Mouse (Mus musculus) megakaryocyte, embryonic 14.5 days (primary cell): ENCODE results near the gene Mtus2. TPM values are rescaled to one million over a fixed set of nuclear protein-coding genes. Genes with fewer than 3 reads are reported as not detected.

Experiments used
- H3K27me3 ChIP-seq: replicated peaks from 2 replicates; pipeline ENCODE3; 2012; ENCODE audit warnings: inconsistent platforms
- H3K36me3 ChIP-seq: replicated peaks from 2 replicates; pipeline ENCODE3; 2012; ENCODE audit warnings: low read length, inconsistent platforms, mixed read lengths
- H3K4me1 ChIP-seq: 2 replicates; pipeline ENCODE4 v1.6.1; 2012; ENCODE audit warnings: inconsistent platforms
- H3K4me3 ChIP-seq: replicated peaks from 2 replicates; pipeline ENCODE3; 2012; ENCODE audit warnings: moderate library complexity, mild to moderate bottlenecking, inconsistent platforms
- H3K9me3 ChIP-seq: 2 replicates; pipeline ENCODE4 v1.6.1; 2012; ENCODE audit warnings: inconsistent platforms
- FLI1 ChIP-seq: IDR thresholded peaks from 2 replicates; pipeline ENCODE4 v1.6.1; 2012; ENCODE audit warnings: low read length, inconsistent platforms, mixed read lengths
- GATA1 ChIP-seq: IDR thresholded peaks from 3 replicates; pipeline ENCODE4 v1.6.1; 2012; ENCODE audit warnings: mixed read lengths, low read length, inconsistent platforms, borderline replicate concordance
- polyA plus RNA-seq: library from polyadenylated mRNA; stranded (reverse); fragments of >175 nt; gene quantifications from 2 replicates; pipeline ENCODE4 v1.2.3, GENCODE M21; 2012; ENCODE audit warnings: low replicate concordance; ENCODE audit not compliant: insufficient read depth

The Mtus2 gene
- polyA plus RNA-seq, 1 experiment: not detected

DNA sequence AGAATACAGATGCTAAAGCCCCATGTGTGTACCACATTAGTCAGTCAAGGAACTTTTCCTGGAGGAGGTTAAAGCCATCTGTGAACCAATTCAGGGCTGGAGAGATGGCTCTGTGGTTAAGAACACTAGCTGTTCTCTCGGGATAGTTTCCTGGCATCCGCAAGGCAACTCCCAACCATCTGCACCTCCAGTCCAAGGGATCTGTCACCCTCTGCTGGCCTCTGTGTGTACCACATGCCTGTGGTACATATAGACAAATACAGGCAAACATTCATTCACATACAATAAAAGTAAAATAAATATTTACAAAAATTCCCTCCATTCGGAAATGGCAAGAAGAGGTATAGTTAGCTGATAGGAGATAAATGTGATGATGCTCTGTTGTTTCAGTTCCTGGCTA is 184.5 kb downstream of the Mtus2 start:
- no peak overlapping the region for H3K4me3 ChIP-seq
- H3K27me3 ChIP-seq: no peaks in the 10 kb centered on the region
- peaks cover 36% of the 10 kb centered on the region for H3K9me3 ChIP-seq
- TF ChIP-seq FLI1: no peak
- no peaks in the 10 kb centered on the region for H3K4me1 ChIP-seq
- no peaks in the 10 kb centered on the region for H3K36me3 ChIP-seq

DNA sequence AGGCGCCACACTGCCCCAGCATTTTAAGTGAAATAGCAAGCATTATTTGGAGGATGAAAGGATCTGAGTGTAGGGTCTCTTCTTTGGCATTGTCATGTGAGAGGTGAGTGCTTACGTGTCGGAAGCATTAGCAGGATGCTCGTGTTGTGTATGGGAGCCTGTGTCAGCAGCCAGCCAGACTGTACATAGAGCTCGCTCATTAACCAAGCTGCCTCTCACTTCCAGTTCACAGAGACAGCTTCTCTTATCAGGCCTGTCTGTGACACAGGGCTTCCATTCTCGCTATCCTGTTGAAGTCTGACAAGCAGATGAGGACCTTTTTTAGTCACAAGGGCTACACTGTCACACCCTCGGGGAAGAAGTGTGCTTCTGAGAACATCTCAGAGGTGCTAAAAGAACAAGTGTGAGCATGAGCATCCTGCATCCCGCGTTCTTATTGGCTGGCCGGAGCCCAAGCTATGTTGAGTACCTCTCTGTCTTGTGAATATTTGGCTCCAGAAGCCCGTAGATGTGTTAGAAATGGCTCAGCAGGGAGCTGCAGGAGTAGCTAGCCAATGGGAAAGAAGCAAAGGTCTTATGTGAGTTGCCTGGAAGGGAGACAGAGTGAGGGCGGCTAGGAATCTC is 189.2 kb downstream of the Mtus2 start:
- TF ChIP-seq GATA1 (no peak), FLI1 (no peak)
- no peaks in the 10 kb centered on the region for H3K27me3 ChIP-seq
- H3K36me3 ChIP-seq: no peaks in the 10 kb centered on the region
- H3K4me3 ChIP-seq: no peak overlapping the region
- no peaks in the 10 kb centered on the region for H3K4me1 ChIP-seq
- H3K9me3 ChIP-seq: peaks cover 55% of the 10 kb centered on the region

- Histone ChIP-seq H3K9me3 (peaks cover 46% of the 10 kb centered on the region), H3K27me3 (no peaks in the 10 kb centered on the region), H3K36me3 (no peaks in the 10 kb centered on the region), H3K4me3 (no peak overlapping the region), H3K4me1 (no peaks in the 10 kb centered on the region)
- TF ChIP-seq FLI1: no peak
These were observed 194.9 kb downstream of the Mtus2 start for GRCm38 (mm10) chr5:148151894-148152599.

GRCm38 (mm10) chr5:148152600-148153402 is 195.7 kb downstream of the Mtus2 start:
- no peak overlapping the region for H3K4me3 ChIP-seq
- TF ChIP-seq GATA1 (no peak), FLI1 (no peak)
- H3K4me1 ChIP-seq: no peaks in the 10 kb centered on the region
- H3K27me3 ChIP-seq: no peaks in the 10 kb centered on the region
- peaks cover 42% of the 10 kb centered on the region for H3K9me3 ChIP-seq
- no peaks in the 10 kb centered on the region for H3K36me3 ChIP-seq

- peaks cover 39% of the 10 kb centered on the region for H3K9me3 ChIP-seq
- no peak overlapping the region for H3K4me3 ChIP-seq
- no peaks in the 10 kb centered on the region for H3K36me3 ChIP-seq
- no peaks in the 10 kb centered on the region for H3K4me1 ChIP-seq
- H3K27me3 ChIP-seq: no peaks in the 10 kb centered on the region
- TF ChIP-seq GATA1 (no peak), FLI1 (no peak)
These were observed 196.2 kb downstream of the Mtus2 start for GRCm38 (mm10) chr5:148153403-148153713.

- Histone ChIP-seq H3K36me3 (no peaks in the 10 kb centered on the region), H3K9me3 (peaks cover 39% of the 10 kb centered on the region), H3K27me3 (no peaks in the 10 kb centered on the region), H3K4me3 (no peak overlapping the region), H3K4me1 (no peaks in the 10 kb centered on the region)
- no peak for TF ChIP-seq FLI1
- no peak for TF ChIP-seq GATA1
These were observed 197.6 kb downstream of the Mtus2 start for GRCm38 (mm10) chr5:148154727-148155126.

GRCm38 (mm10) chr5:148159328-148159727 is 202.2 kb downstream of the Mtus2 start:
- peaks cover 39% of the 10 kb centered on the region for H3K9me3 ChIP-seq
- TF ChIP-seq GATA1: no peak
- no peak for TF ChIP-seq FLI1
- no peak overlapping the region for H3K4me3 ChIP-seq
- no peaks in the 10 kb centered on the region for H3K27me3 ChIP-seq
- H3K36me3 ChIP-seq: no peaks in the 10 kb centered on the region
- H3K4me1 ChIP-seq: no peaks in the 10 kb centered on the region

- Histone ChIP-seq H3K9me3 (peaks cover 46% of the 10 kb centered on the region), H3K27me3 (no peaks in the 10 kb centered on the region), H3K36me3 (no peaks in the 10 kb centered on the region), H3K4me3 (no peak overlapping the region), H3K4me1 (no peaks in the 10 kb centered on the region)
- TF ChIP-seq GATA1: no peak
- TF ChIP-seq FLI1: no peak
These were observed 203.5 kb downstream of the Mtus2 start for GRCm38 (mm10) chr5:148160529-148161154.

DNA sequence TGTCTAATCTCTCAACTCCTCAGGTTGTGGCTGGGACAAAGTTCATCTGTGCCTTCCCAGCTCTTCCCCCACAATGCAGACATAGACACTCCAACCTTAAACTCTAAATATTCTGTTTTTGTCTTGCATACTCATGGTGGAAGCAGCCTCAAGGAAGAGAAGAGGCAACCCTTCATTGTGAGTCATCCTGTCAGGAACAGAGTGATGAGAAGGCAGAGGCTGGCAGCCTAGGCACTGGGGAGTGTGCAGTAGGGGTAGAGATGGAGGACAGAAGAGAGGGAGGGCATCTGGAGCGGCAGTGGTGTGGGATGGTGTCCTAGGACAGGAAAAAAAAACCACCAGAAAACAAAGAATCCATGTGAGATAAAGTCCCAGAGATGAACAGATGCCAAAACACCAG is 208.0 kb downstream of the Mtus2 start:
- H3K36me3 ChIP-seq: no peaks in the 10 kb centered on the region
- TF ChIP-seq FLI1 (no peak), GATA1 (no peak)
- H3K4me1 ChIP-seq: no peaks in the 10 kb centered on the region
- H3K27me3 ChIP-seq: no peaks in the 10 kb centered on the region
- H3K9me3 ChIP-seq: peaks cover 33% of the 10 kb centered on the region
- no peak overlapping the region for H3K4me3 ChIP-seq

- Histone ChIP-seq H3K4me3 (no peak overlapping the region), H3K9me3 (peaks cover 41% of the 10 kb centered on the region), H3K27me3 (no peaks in the 10 kb centered on the region), H3K4me1 (no peaks in the 10 kb centered on the region), H3K36me3 (no peaks in the 10 kb centered on the region)
- TF ChIP-seq GATA1 (no peak), FLI1 (no peak)
These were observed 218.0 kb downstream of the Mtus2 start for GRCm38 (mm10) chr5:148175091-148175490.
